Mouse (Mus musculus) brain, embryonic 14.5 days (tissue): ENCODE results near the gene Tmcc2. TPM values are rescaled to one million over a fixed set of nuclear protein-coding genes. Genes with fewer than 3 reads are reported as not detected.
A peak's percentile ranks its signal among the peaks of the same experiment; 100 is the strongest.

Experiments
- DNase-seq: peaks from one replicate; pipeline ENCODE4 v3.0.0-alpha.2; 2011; ENCODE audit warnings: low read depth
- CTCF ChIP-seq: fragments of 200-500 bp; IDR thresholded peaks from 2 replicates; pipeline ENCODE4 v1.5.1; 2012; ENCODE audit warnings: inconsistent platforms, mild to moderate bottlenecking, moderate library complexity, borderline replicate concordance; ENCODE audit not compliant: insufficient read depth, insufficient read length; ENCODE audit errors: extremely low read depth
- POLR2A ChIP-seq: fragments of 200-500 bp; IDR thresholded peaks from 2 replicates; pipeline ENCODE4 v1.6.1; 2012; ENCODE audit warnings: mild to moderate bottlenecking, inconsistent platforms, borderline replicate concordance; ENCODE audit not compliant: poor library complexity, insufficient read depth, insufficient read length, severe bottlenecking; ENCODE audit errors: extremely low read depth
- polyA plus RNA-seq: library from polyadenylated mRNA; depleted of rRNA; stranded (reverse); fragments of >200 nt; gene quantifications from 2 replicates; pipeline ENCODE4 v1.2.3, GENCODE M21; 2012

Tmcc2 gene
- polyA plus RNA-seq, 1 experiment: 74.0 TPM

DNA sequence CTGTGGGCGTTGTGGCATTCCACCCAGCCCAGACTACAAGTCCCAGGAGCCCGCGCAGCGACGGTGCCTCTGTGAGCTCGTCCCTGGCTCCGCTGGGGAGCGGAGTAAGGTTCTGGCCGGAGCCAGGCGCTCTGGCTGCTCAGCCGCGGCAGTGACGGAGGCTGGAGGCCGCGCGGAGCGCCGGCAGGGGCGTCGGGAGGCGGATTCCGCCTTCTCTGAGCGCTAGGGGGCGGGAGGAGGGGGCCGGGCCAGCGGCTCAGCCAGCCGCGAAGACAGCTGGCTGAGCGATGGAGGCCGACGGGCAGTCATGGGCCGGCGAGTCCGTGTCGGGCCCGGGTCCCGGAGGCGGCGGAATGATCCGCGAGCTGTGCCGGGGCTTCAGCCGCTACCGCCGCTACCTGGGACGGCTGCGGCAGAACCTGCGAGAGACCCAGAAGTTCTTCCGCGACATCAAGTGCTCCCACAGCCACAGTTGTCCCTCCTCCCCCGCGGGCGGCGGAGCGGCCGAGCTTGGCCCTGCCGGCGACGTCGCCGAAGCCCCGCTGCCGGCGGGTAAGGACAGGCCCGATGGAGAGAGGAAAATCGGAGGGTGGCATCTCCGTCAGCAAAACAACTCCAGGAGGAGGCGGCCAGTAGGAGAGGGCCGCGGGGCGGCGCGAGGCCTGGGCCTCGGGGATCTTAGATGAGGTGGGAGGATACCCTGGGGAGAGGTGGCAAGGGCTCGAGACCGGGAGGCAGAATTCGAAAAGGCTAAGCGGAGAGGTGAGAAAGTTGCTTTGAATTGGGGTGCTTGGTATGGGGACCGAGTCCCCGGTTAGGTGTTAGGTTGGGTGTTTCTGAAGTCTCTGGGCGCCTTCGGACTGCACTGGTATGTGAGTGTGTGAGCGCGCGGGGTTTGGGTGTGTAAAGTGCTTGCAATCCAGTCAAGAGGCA is 26.5 kb upstream of the Tmcc2 start, which contains the start of gene Dstyk:
TSS of gene Dstyk (plus strand) at position 237 of the 933 bp plus-strand sequence.
- TF ChIP-seq CTCF (peak; percentile 60), POLR2A (peak; percentile 71; the same call in 1 of the 2 replicates)
- peak; percentile 98 for DNase-seq

DNA sequence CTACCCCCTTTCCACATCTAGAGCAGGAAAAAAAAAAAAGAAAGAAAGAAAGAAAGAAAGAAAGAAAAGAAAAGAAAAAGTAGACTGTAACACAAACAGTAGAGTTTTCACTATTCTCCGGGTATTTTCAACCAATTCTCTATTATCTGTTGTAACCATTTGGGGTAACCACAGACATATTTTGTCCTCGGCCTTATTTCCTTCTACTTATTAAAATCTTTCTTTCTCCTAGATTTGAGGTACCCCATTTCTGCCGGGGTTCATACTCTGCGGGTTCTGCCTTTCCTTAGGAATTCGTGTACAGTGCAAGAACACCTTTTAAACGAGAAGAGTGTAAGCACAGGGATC is 25.8 kb upstream of the Tmcc2 start:
- TF ChIP-seq POLR2A: no peak
- no peak for TF ChIP-seq CTCF
- DNase-seq: no peak

DNA sequence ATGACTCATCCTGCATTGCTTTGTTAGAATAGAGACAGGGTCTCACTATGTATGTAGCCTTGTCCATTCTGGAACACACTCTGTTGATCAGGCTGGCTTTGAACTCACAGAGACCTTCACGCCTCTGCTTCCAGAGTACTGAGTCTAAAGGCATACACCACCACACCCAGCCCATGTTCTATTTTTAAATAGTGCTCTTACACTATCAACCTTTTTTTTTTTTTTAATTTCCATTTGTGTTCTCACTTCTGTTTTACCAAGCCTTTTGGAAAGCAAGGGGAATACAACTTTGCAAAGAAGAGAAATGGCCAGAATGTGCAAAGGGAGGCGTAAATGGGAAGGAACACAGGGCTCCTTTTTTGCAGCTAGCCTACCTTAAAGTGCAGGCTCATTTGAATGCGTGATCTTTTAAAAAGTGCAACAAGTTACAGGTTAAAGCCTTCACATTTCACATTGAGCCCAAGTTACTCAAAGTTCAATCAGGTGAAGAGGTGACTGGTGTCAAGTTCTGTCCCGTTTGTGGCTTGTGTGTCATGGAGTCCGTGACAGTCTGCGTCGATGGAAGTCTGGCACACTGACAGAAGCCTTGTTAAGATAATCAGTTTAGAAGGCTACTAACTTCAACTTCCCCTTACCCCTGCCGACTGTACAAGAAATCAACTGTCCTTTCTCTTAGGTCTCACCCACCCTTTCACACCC is 25.3 kb upstream of the Tmcc2 start:
- DNase-seq: no peak
- TF ChIP-seq POLR2A (no peak), CTCF (no peak)

DNA sequence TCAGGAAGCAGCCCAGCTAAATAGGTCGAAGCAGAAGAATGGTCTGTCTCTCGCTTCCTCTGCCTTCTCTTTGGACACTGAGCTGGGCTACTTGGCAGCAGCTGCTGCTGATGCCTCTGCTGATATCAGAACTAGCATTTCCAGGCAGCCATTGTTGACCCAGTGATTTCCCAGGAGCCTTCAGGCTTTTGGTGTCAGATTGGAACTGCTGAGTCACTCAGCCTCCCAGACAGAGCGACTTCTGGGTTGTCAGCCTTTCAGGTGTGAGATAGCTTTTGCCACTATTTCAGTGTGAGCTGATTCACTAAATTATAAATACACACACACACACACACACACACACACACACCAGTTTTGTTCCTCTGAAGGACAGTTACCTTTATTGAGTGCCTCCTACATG is 19.6 kb upstream of the Tmcc2 start:
- DNase-seq: no peak
- no peak for TF ChIP-seq POLR2A
- TF ChIP-seq CTCF: no peak

DNA sequence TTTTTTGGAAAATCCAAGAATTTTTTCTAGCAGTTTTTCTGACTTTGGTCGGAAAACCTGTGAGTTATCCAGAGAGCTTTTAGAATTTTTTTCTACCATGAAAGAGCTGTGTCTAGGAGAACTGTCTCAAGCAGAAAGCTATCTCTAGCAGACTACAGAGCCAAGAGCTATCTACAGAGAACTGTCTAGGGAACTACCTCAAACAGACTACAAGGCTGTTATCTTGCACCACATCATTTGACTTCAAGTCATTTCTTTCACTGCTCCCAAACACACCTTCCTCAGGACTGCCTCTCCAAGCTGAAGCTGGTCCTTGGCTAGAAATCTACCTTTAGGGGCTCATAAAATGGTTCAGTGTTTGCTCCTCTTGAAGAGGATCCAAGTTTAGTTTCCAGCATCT is 10.8 kb upstream of the Tmcc2 start:
- DNase-seq: no peak
- TF ChIP-seq CTCF (no peak), POLR2A (no peak)

DNA sequence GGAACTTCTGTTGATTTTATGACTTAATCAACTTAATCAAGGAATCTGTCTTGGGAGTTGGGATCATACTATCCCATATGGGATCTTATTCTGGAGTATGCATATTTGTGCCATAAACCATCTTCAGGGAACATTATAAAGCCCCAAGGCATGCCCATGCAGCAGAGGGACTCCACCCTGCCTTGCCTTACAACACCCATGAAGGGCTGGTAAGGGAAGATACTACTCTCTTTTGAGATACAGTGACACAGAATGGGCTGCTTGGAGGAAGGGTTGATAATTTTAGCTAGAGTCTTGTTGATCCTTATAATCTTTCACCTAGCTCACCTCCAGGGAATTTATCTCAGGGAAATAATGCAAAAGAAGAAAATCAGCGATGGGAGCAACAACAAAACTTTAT is 9.5 kb upstream of the Tmcc2 start:
- TF ChIP-seq POLR2A (no peak), CTCF (no peak)
- no peak for DNase-seq

DNA sequence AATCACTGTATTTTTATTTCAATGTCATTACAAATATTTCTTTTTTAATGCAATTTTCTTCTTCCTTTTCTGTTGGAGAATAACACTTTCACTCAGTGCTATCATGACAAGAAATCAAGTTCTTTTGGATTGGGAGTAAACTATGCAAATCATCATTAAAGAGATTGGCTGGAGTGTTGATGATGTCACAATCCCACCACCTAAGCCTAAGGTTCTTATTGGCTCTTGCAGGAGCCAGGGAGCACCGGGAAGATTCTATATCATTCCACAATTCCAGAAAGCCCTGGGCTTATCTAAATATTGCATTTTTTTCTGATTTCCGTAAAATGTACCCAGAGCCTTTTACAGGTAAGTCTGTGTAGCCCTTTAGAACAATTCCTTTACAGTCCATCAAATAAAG is 5.6 kb upstream of the Tmcc2 start:
- DNase-seq: peak; percentile 49

DNA sequence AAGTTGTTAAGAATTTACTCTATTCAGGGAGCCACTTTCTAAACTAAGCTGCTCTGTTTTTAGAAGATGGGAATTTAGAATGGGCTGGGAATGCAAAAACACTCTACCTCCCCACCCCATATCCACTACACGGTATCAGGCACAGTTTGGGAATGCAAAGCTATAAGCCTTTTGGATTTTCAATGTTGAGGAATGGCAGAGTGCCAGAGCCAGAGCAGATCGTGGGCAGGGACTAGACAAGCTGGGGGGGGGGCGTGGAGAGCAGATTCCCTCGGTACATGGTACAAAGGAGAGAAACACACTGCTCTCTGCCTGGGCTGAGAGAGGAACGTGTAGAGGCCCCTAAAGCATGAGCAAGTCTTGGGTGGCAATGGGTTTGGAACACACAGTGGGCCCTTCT is 1.8 kb upstream of the Tmcc2 start:
- TF ChIP-seq POLR2A (no peak), CTCF (no peak)
- no peak for DNase-seq

More for the DNA sequence above, 5.6 kb upstream of the Tmcc2 start:
- TF ChIP-seq POLR2A: no peak
- TF ChIP-seq CTCF: no peak

DNA sequence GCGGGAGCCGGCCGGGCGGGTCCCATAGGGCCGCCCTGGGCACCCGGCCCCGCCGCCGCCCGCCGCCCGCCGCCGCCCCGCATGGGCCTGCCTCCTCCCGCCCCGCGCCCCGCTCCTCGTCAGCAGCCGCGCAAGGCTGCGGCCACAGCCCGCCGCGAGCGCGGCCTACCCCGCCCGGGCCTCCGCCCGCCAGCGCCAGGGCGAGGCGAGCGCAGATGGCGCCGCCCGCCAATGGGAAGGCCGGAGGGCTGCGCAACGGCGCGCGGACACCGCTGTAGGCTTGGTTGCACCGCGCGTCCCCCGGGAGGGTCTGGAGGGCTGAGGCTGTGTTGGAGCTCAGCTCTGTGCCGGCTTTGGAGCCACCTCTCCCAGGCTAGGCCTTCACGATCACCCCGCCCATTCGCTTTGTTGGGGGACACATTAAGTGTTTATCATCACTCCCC is 520 bp upstream of the Tmcc2 start:
- DNase-seq: peak; percentile 91
- TF ChIP-seq POLR2A (peak; percentile 92), CTCF (no peak)

DNA sequence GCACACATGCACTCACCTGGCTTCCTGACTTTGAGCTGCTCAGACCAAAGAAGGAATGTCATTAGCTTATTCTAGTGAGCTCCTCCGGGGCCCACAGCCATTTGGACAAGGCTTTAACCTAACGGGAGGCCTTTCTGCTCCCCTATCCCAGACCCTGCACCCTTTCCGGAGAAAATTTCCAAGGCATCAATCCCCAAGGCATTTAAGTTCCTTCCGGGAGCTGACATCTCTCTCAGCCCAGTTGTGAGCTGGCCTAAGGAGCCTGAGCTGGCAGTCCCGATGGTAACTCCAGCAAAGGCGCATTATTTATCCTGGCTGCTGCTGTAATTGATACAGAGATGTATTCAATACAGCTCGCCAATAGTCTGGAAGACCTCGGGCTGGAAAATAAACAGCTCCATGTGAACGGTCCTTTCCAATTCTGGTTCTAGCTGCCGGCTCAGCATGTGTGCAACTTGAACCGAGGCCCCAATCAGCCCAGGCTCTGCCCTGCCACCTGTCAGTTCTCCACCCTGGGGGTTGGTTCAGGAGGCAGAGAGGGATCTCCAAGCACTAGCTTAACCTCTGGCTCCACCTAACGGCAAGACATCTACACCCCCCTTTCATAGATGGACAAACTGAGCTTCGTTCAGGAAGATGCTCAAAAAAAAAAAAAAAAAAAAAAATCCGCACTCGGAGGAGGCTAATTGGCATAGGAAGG is 1.0 kb downstream of the Tmcc2 start:
- TF ChIP-seq CTCF (peak; percentile 22; the same call in 1 of the 2 replicates), POLR2A (no peak)
- DNase-seq: peak; percentile 90
